Mouse (Mus musculus): ENCODE measurements around the gene Nsun6. TPM values are rescaled to one million over a fixed set of nuclear protein-coding genes. Genes with fewer than 3 reads are reported as not detected.

Nsun6 gene
- polyA plus RNA-seq, 1 experiment from 2014 or later = 4.6 TPM

DNA sequence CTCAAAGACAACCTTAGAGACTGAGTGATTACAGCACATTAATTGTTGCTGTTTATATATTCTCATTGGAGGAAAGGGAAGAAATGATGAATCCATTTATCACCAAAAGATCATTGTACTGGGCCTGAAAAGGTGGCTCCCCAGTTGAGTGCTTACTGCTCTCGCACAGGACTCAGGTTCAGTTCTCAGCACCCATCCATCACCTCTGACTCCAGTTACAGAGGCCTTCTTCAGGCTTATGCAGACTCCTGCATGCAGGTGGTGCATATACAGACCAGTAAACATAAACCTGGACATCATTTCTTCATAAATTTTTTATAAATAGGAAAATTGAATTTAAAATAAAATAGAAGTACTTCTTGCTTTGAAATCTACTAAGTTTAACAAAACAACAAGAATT is 46.8 kb downstream of the Nsun6 start:
- DNase-seq (no peak), ATAC-seq (no peak)
- 85% methylated on average over 1 of the region's 1 CpGs for WGBS (ENCODE audit: insufficient replicate concordance)
- H3K4me1 ChIP-seq (ENCODE audit: insufficient read depth) = no peaks in the 10 kb centered on the region
- no peak overlapping the region for H3K27ac ChIP-seq (ENCODE audit: low read depth)
- H3K36me3 ChIP-seq (replicated peaks; ENCODE audit: insufficient read depth, low read length) = 0 out of 2 replicates have a peak, but pooled peaks cover 2% of the 10 kb centered on the region
- TF ChIP-seq EP300 (IDR thresholded peaks at IDR 0.05; ENCODE audit: low read depth) (no peak), CTCF (IDR thresholded peaks at IDR 0.05; ENCODE audit: low read depth) (no peak)
- no peak overlapping the region for H3K4me2 ChIP-seq (ENCODE audit: low read depth, low read length)
- no peaks in the 10 kb centered on the region for H3K27me3 ChIP-seq (ENCODE audit: insufficient read depth, low read length)
- H3K9me3 ChIP-seq (ENCODE audit: low read length) = no peaks in the 10 kb centered on the region
- no peak overlapping the region for H3K4me3 ChIP-seq (ENCODE audit: low read depth, low read length)
- no peak overlapping the region for H3K9ac ChIP-seq (replicated peaks)

DNA sequence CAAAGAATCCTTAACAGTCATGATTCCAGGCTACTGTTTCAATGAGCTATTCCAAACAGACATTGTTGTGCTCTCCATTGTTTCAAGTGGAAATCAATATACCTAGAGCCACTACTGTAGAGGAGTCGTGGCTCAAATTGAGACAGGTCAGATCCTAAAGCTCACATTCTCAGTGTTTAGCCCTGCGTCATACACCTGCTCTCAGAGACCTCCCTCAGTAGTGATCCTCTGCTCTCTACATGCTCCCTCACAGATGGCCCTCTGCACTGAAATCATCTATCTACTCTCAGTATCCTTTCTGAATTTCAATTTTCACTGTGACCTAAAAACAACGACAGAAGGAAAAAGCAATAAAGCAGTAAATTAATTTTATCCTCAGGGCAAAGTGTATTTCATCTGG is 47.3 kb downstream of the Nsun6 start:
- H3K9me3 ChIP-seq (ENCODE audit: low read length) = no peaks in the 10 kb centered on the region
- TF ChIP-seq CTCF (IDR thresholded peaks at IDR 0.05; ENCODE audit: low read depth) (no peak), EP300 (IDR thresholded peaks at IDR 0.05; ENCODE audit: low read depth) (no peak)
- 83% methylated on average over 3 of the region's 3 CpGs for WGBS (ENCODE audit: insufficient replicate concordance)

DNA sequence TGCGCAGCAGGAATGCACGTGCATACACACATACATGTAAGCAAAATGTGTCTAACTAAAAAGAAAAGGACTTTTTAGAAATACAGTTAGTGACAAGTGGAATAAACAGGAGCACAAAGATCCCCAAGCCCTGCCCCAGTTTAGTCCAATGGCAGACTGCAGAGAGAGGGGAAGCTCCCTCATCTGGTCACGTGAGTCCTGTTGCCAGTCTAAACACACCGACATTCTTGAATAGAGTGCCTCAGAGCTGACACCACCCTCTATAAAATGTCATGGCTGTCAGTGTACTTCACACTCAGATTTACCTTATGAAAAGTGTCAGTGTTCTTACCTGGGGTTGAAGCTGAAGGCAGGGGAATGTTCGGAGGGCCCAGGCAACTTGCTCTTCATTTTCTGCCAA is 57.0 kb downstream of the Nsun6 start:
- TF ChIP-seq EP300 (IDR thresholded peaks at IDR 0.05; ENCODE audit: low read depth) (no peak), CTCF (IDR thresholded peaks at IDR 0.05; ENCODE audit: low read depth) (no peak)
- ATAC-seq = no peak

More for the DNA sequence above, 47.3 kb downstream of the Nsun6 start:
- Histone ChIP-seq H3K4me1 (ENCODE audit: insufficient read depth) (no peaks in the 10 kb centered on the region), H3K27ac (ENCODE audit: low read depth) (no peak overlapping the region), H3K4me2 (ENCODE audit: low read depth, low read length) (no peak overlapping the region), H3K9ac (replicated peaks) (no peak overlapping the region), H3K36me3 (replicated peaks; ENCODE audit: insufficient read depth, low read length) (0 out of 2 replicates have a peak, but pooled peaks cover 2% of the 10 kb centered on the region), H3K27me3 (ENCODE audit: insufficient read depth, low read length) (no peaks in the 10 kb centered on the region), H3K4me3 (ENCODE audit: low read depth, low read length) (no peak overlapping the region)
- ATAC-seq (no peak), DNase-seq (no peak)

DNA sequence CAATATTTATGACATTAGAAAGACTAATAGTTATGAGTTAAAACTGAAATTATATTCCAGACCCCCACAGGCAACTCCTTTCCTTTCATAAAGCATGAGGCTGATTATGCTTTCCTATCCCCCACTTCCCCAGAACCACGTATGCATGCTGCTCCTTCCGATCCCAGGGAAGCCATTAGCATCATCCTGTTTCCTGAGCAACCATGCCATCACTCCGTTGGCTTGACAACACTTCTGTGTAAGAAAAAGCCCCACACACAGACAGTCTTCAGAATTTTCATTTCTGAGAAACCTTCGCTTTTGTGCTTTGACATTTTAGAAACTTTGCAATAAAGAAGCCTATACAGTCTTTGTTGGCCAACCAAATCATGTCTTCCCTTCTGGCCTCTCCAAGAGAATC is 58.8 kb downstream of the Nsun6 start:
- Histone ChIP-seq H3K4me1 (ENCODE audit: insufficient read depth) (no peaks in the 10 kb centered on the region), H3K27ac (ENCODE audit: low read depth) (no peak overlapping the region), H3K9ac (replicated peaks) (no peak overlapping the region), H3K9me3 (ENCODE audit: low read length) (no peaks in the 10 kb centered on the region), H3K27me3 (ENCODE audit: insufficient read depth, low read length) (no peaks in the 10 kb centered on the region), H3K4me2 (ENCODE audit: low read depth, low read length) (no peak overlapping the region), H3K4me3 (ENCODE audit: low read depth, low read length) (no peak overlapping the region), H3K36me3 (replicated peaks; ENCODE audit: insufficient read depth, low read length) (peaks cover 4% of the 10 kb centered on the region; the same call in 1 of the 2 replicates)
- DNase-seq (no peak), ATAC-seq (no peak)
- TF ChIP-seq EP300 (IDR thresholded peaks at IDR 0.05; ENCODE audit: low read depth) = no peak
- no peak for TF ChIP-seq CTCF (IDR thresholded peaks at IDR 0.05; ENCODE audit: low read depth)
- 78% methylated on average over 4 of the region's 4 CpGs for WGBS (ENCODE audit: insufficient replicate concordance)

More for the DNA sequence above, 57.0 kb downstream of the Nsun6 start:
- Histone ChIP-seq H3K27ac (ENCODE audit: low read depth) (no peak overlapping the region), H3K4me3 (ENCODE audit: low read depth, low read length) (no peak overlapping the region), H3K9ac (replicated peaks) (no peak overlapping the region), H3K36me3 (replicated peaks; ENCODE audit: insufficient read depth, low read length) (peaks cover 4% of the 10 kb centered on the region; the same call in 1 of the 2 replicates), H3K27me3 (ENCODE audit: insufficient read depth, low read length) (no peaks in the 10 kb centered on the region), H3K4me2 (ENCODE audit: low read depth, low read length) (no peak overlapping the region), H3K9me3 (ENCODE audit: low read length) (no peaks in the 10 kb centered on the region), H3K4me1 (ENCODE audit: insufficient read depth) (no peaks in the 10 kb centered on the region)
- no peak for DNase-seq
- WGBS (ENCODE audit: insufficient replicate concordance) = 78% methylated on average over 5 of the region's 5 CpGs

DNA sequence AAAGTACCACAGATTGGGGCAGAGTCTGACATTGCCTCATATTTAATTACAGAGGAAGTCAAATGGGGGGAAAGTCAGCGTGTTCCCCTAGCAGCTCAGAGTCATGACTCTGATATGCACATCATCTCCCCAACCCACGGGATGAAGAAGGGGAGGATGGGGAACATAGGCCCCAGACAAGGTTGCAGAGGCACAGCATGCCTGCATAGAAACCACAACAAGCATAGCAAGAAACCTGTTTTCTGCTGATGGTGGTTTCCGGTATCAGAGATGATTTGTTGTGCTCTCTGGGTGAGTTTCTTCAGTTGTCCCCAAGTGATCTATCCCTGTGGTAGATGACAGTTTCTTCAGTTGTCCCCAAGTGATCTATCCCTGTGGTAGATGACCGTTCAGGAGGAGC is 62.3 kb downstream of the Nsun6 start:
- ATAC-seq = no peak
- Histone ChIP-seq H3K27ac (ENCODE audit: low read depth) (no peak overlapping the region), H3K4me3 (ENCODE audit: low read depth, low read length) (no peak overlapping the region), H3K9me3 (ENCODE audit: low read length) (no peaks in the 10 kb centered on the region), H3K4me1 (ENCODE audit: insufficient read depth) (no peaks in the 10 kb centered on the region), H3K36me3 (replicated peaks; ENCODE audit: insufficient read depth, low read length) (no peaks in the 10 kb centered on the region; the same call in 1 of the 2 replicates), H3K9ac (replicated peaks) (no peak overlapping the region), H3K4me2 (ENCODE audit: low read depth, low read length) (no peak overlapping the region), H3K27me3 (ENCODE audit: insufficient read depth, low read length) (no peaks in the 10 kb centered on the region)
- no peak for DNase-seq
- WGBS (ENCODE audit: insufficient replicate concordance) = 70% methylated on average over 4 of the region's 4 CpGs
- TF ChIP-seq CTCF (IDR thresholded peaks at IDR 0.05; ENCODE audit: low read depth) (no peak), EP300 (IDR thresholded peaks at IDR 0.05; ENCODE audit: low read depth) (no peak)

DNA sequence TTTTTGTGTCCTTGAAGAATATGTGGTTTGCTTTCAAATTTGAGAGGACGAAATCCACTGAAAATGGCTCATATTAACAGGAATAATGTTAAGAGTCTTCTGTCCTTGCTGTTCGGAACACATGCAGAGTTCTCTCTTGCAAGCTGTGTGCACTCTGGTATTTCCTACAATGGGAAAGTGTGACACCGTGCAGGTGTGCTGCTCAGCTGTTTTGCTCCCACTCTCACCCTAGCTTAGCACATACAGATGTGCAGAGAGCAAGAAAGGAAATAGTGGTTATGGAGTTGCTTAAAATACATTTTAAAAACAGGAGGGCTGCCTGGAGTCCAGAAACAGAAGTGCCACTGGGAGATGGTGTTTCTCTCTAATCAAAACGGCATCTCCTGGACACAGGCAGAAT is 65.5 kb downstream of the Nsun6 start:
- Histone ChIP-seq H3K4me3 (ENCODE audit: low read depth, low read length) (no peak overlapping the region), H3K36me3 (replicated peaks; ENCODE audit: insufficient read depth, low read length) (no peaks in the 10 kb centered on the region; the same call in 1 of the 2 replicates), H3K4me1 (ENCODE audit: insufficient read depth) (no peaks in the 10 kb centered on the region), H3K9me3 (ENCODE audit: low read length) (no peaks in the 10 kb centered on the region), H3K9ac (replicated peaks) (no peak overlapping the region), H3K4me2 (ENCODE audit: low read depth, low read length) (no peak overlapping the region), H3K27ac (ENCODE audit: low read depth) (no peak overlapping the region), H3K27me3 (ENCODE audit: insufficient read depth, low read length) (no peaks in the 10 kb centered on the region)
- 56% methylated on average over 4 of the region's 4 CpGs for WGBS (ENCODE audit: insufficient replicate concordance)
- TF ChIP-seq CTCF (IDR thresholded peaks at IDR 0.05; ENCODE audit: low read depth) (no peak), EP300 (IDR thresholded peaks at IDR 0.05; ENCODE audit: low read depth) (no peak)
- no peak for ATAC-seq
- no peak for DNase-seq

DNA sequence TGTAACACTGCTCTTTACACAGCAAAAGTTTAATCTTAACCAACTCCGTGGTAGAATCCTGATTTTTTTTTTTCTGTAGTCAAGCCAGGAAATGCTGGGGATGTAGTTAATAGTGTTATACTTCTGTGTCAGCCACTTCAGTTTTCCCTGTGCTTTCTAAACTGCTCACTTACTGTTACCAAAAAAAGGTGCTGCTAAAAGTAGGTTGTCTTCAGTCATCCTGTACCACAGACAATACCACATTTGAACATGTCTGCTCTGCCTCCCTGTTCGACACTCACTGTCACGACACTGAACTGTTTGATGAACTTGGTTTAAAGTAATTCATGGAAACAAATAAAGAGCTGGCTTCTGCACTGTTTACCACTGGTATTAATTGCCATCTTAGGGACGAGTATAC is 66.4 kb downstream of the Nsun6 start:
- H3K9ac ChIP-seq (replicated peaks) = no peak overlapping the region
- no peak overlapping the region for H3K4me2 ChIP-seq (ENCODE audit: low read depth, low read length)
- no peak for DNase-seq
- no peaks in the 10 kb centered on the region for H3K9me3 ChIP-seq (ENCODE audit: low read length)
- no peak overlapping the region for H3K4me3 ChIP-seq (ENCODE audit: low read depth, low read length)
- WGBS (ENCODE audit: insufficient replicate concordance) = 71% methylated on average over 4 of the region's 4 CpGs
- H3K4me1 ChIP-seq (ENCODE audit: insufficient read depth) = no peaks in the 10 kb centered on the region
- no peak for ATAC-seq
- no peaks in the 10 kb centered on the region for H3K27me3 ChIP-seq (ENCODE audit: insufficient read depth, low read length)
- H3K27ac ChIP-seq (ENCODE audit: low read depth) = no peak overlapping the region
- no peaks in the 10 kb centered on the region; the same call in 1 of the 2 replicates for H3K36me3 ChIP-seq (replicated peaks; ENCODE audit: insufficient read depth, low read length)
- TF ChIP-seq EP300 (IDR thresholded peaks at IDR 0.05; ENCODE audit: low read depth) (no peak), CTCF (IDR thresholded peaks at IDR 0.05; ENCODE audit: low read depth) (no peak)
